Comparison of ENCODE assay signal across 24 mouse cellular contexts in genomic region chr1:179731391-179731790, GRCm38 (mm10). TPM values are rescaled to one million over a fixed set of nuclear protein-coding genes. Genes with fewer than 3 reads are reported as not detected.
DNase-seq lines count a peak whose midpoint lies in the region; ATAC-seq lines count a peak whose summit lies in the region.
"Had no signal": no experiment of that assay in that cellular context is flagged by ENCODE, and none has a peak within 500 bp of the region (broad histone marks: within the 10 kb centered on the region; RNA-seq: fewer than 3 reads in every experiment).

No protein-coding gene starts in this region.

- 76% methylated on average over 3 of the region's 3 CpGs for WGBS in heart, embryonic 12.5 days

- no peaks in the 10 kb centered on the region for H3K4me1 ChIP-seq in heart, embryonic 12.5 days (replicated peaks)
- H3K4me1 ChIP-seq: embryonic facial prominence, embryonic 13.5 days; embryonic facial prominence, embryonic 15.5 days; forebrain, embryonic 10.5 days; forebrain, embryonic 12.5 days had no signal

- no peaks in the 10 kb centered on the region for H3K36me3 ChIP-seq in heart, embryonic 12.5 days
- H3K36me3 ChIP-seq: embryonic facial prominence, embryonic 13.5 days; embryonic facial prominence, embryonic 15.5 days; forebrain, embryonic 10.5 days; forebrain, embryonic 12.5 days had no signal

- intact Hi-C loops in heart, postnatal 25 days (cut with DNase I) = no loop called here

- ATAC-seq in heart, embryonic 12.5 days (ENCODE audit: insufficient number of reproducible peaks, low FRiP score) = no peak
- ATAC-seq: forebrain, embryonic 14.5 days; forebrain, embryonic 16.5 days had no signal

- no peaks in the 10 kb centered on the region for H3K27me3 ChIP-seq in heart, embryonic 12.5 days (replicated peaks)
- H3K27me3 ChIP-seq: embryonic facial prominence, embryonic 13.5 days; embryonic facial prominence, embryonic 15.5 days; forebrain, embryonic 12.5 days had no signal

- H3K27ac ChIP-seq in heart, embryonic 12.5 days (ENCODE audit: poor library complexity, severe bottlenecking) = no peak overlapping the region
- H3K27ac ChIP-seq: embryonic facial prominence, embryonic 13.5 days; embryonic facial prominence, embryonic 15.5 days; forebrain, embryonic 10.5 days; forebrain, embryonic 12.5 days had no signal

- H3K9ac ChIP-seq in heart, embryonic 12.5 days = no peak overlapping the region
- H3K9ac ChIP-seq: embryonic facial prominence, embryonic 13.5 days; embryonic facial prominence, embryonic 15.5 days; forebrain, embryonic 12.5 days had no signal

- peaks cover 4% of the 10 kb centered on the region for H3K9me3 ChIP-seq in heart, embryonic 12.5 days (replicated peaks)
- H3K9me3 ChIP-seq: embryonic facial prominence, embryonic 13.5 days; embryonic facial prominence, embryonic 15.5 days; forebrain, embryonic 12.5 days had no signal

- H3K4me3 ChIP-seq in heart, embryonic 12.5 days = no peak overlapping the region
- H3K4me3 ChIP-seq: embryonic facial prominence, embryonic 13.5 days; embryonic facial prominence, embryonic 15.5 days; erythroblast, embryonic 14.5 days; forebrain, embryonic 10.5 days; forebrain, embryonic 12.5 days had no signal

- no peak overlapping the region for H3K4me2 ChIP-seq in heart, embryonic 12.5 days
- H3K4me2 ChIP-seq: embryonic facial prominence, embryonic 13.5 days; embryonic facial prominence, embryonic 15.5 days; forebrain, embryonic 12.5 days had no signal

- peak; percentile 33 to 41 for DNase-seq in heart, adult 18-20 months
- DNase-seq in heart, postnatal 25 days (ENCODE audit: low spot score) = no peak
- peak; percentile 25 to 26 for DNase-seq in heart, adult 9 months (ENCODE audit: low spot score in 2 of 2)
- DNase-seq: adrenal gland, adult 2 months; adrenal gland, postnatal 10 days; adrenal gland, postnatal 25 days; cerebellum, adult 11 months; cerebellum, adult 18-20 months; cerebellum, adult 8-10 months; cerebellum, adult 9-11 months; cerebellum, postnatal 14 days; cerebellum, postnatal 36 days; embryo, embryonic 11 days had no signal

RNA-seq across cellular contexts. Expression of gene Kif28, which starts 13.7 kb away (rescaled TPM):
- under 1 TPM; 0.35 to 0.49 TPM for total RNA-seq in heart, adult 18-20 months (2021)
- under 1 TPM; 0.75 to 0.87 TPM for total RNA-seq in heart, postnatal 25 days (2021)
- not detected in 2 replicates for polyA plus RNA-seq in heart, embryonic 12.5 days (2016; fragmentation: Nextera tagmentation; extraction: Ambion mirVana)
- total RNA-seq: adrenal gland, adult 2 months; adrenal gland, postnatal 10 days; adrenal gland, postnatal 25 days; common myeloid progenitor, adult 5-6 weeks had no signal
- polyA plus RNA-seq: adrenal gland, adult 2 months; C2C12; embryonic facial prominence, embryonic 11.5 days; embryonic facial prominence, embryonic 13.5 days; erythroblast, embryonic 14.5 days; forebrain, embryonic 10.5 days; forebrain, embryonic 12.5 days; forebrain, embryonic 14.5 days; forebrain, embryonic 16.5 days had no signal
